Mouse (Mus musculus) limb, embryonic 12.5 days (tissue): ENCODE results near the gene Rasgrp3. TPM values are rescaled to one million over a fixed set of nuclear protein-coding genes. Genes with fewer than 3 reads are reported as not detected.

Source experiments
- ATAC-seq: fragments of 200-750 bp; cut with Nextera tagmentation; 2 replicates; pipeline ENCODE4 v1.8.0; 2017; ENCODE audit warnings: low read depth, moderate TSS enrichment; ENCODE audit not compliant: insufficient number of reproducible peaks, insufficient read depth, low FRiP score, low TSS enrichment
- H3K27ac ChIP-seq: fragments of 300-500 bp; sonication (generic); 2 replicates; pipeline ENCODE4 v1.5.1; 2016; ENCODE audit warnings: mild to moderate bottlenecking, moderate library complexity
- H3K27me3 ChIP-seq: fragments of 300-500 bp; sonication (generic); 2 replicates; pipeline ENCODE4 v1.6.1; 2016; ENCODE audit warnings: mild to moderate bottlenecking, moderate library complexity
- H3K36me3 ChIP-seq: fragments of 300-500 bp; sonication (generic); 2 replicates; pipeline ENCODE4 v1.6.1; 2016; ENCODE audit warnings: mild to moderate bottlenecking, moderate library complexity
- H3K4me1 ChIP-seq: fragments of 300-500 bp; sonication (generic); replicated peaks from 2 replicates; pipeline ENCODE4 v1.6.1; 2016
- H3K4me2 ChIP-seq: fragments of 300-500 bp; sonication (generic); 2 replicates; pipeline ENCODE4 v1.6.1; 2016; ENCODE audit warnings: mild to moderate bottlenecking, moderate library complexity
- H3K4me3 ChIP-seq: fragments of 300-500 bp; sonication (generic); replicated peaks from 2 replicates; pipeline ENCODE4 v1.5.1; 2016; ENCODE audit warnings: mild to moderate bottlenecking
- H3K9ac ChIP-seq: fragments of 300-500 bp; sonication (generic); replicated peaks from 2 replicates; pipeline ENCODE4 v1.6.1; 2016; ENCODE audit warnings: mild to moderate bottlenecking, moderate library complexity
- H3K9me3 ChIP-seq: fragments of 300-500 bp; sonication (generic); 2 replicates; pipeline ENCODE4 v1.6.1; 2016; ENCODE audit warnings: mild to moderate bottlenecking, moderate library complexity
- WGBS: fragments of 180-500 bp; shearing (Covaris S2); methylation state at CpG from one replicate; pipeline ENCODE4 v1.1.7; 2016; 5-methylcytosine and 5-hydroxymethylcytosine counted together
- polyA plus RNA-seq: library from polyadenylated mRNA; unstranded; fragments of >200 nt; fragmentation: Nextera tagmentation; extraction: Ambion mirVana; gene quantifications from 2 replicates; pipeline ENCODE4 v1.2.1, GENCODE M21; 2016

Gene Rasgrp3
- polyA plus RNA-seq, 1 experiment from 2014 or later: 6.4 TPM

DNA sequence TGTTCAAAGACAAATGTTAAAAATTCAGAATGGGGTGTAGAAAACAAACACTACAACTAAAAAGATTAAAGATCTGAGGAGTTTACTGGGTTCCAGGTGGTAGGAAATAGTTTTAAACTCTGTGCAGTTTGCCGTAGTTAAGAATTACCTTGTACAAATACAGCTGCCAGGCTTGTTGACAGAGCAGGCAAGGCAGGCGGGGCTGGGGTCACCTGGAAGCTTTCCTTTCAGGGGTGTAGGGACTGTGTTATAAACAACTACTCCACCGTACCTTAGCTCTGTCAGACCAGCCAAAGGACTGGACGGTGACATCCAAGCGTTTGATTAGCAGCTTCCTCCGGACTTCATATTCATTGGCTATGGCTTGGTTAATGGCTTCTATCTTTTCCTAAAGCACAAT is 103.4 kb downstream of the Rasgrp3 start:
- H3K27ac ChIP-seq: no peak overlapping the region
- H3K36me3 ChIP-seq: peaks cover 51% of the 10 kb centered on the region
- no peak overlapping the region for H3K4me3 ChIP-seq
- no peak for ATAC-seq
- no peak overlapping the region for H3K4me2 ChIP-seq
- H3K9ac ChIP-seq: no peak overlapping the region
- no peaks in the 10 kb centered on the region for H3K9me3 ChIP-seq
- no peaks in the 10 kb centered on the region for H3K4me1 ChIP-seq
- WGBS: 89% methylated on average over 6 of the region's 6 CpGs
- no peaks in the 10 kb centered on the region for H3K27me3 ChIP-seq

DNA sequence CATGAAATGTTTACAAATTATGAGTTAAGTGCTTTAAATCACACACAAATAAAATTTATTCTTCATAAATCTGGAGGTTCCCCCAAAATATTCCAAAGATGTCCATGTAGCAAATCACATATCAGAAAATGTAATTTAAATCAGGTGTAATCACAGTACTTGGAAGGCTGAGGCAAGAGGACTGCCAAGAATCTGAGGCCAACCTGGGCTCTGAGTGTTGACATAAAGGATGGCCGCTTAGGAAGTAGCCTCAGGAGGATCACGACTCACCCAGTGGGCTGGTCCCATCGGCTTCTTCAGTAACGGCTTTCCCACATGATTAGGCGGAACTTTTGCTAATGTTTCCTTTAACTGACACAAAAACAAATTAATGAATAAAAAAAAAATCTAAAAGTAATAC is 104.1 kb downstream of the Rasgrp3 start:
- WGBS: 91% methylated on average over 5 of the region's 5 CpGs

DNA sequence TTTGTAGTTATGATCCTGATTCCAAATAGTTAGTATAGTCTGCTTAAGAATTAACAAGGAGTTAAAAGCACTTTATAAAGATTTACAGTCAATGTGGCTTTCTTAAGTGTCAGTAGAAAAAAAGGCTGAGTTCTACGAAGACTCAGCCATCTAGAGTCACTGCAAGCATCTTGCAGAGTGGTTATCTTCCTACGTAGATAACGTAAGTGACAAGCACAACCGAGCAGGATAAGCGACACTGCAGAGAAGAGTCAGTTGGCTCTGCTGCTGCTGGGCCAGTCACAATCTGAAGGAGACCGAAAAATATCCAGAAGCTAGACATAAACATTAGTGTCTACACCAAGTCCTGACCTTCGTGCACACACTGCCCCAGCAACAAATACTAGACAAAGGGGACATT is 107.7 kb downstream of the Rasgrp3 start:
- no peaks in the 10 kb centered on the region for H3K27me3 ChIP-seq
- no peak overlapping the region for H3K27ac ChIP-seq
- no peak overlapping the region for H3K9ac ChIP-seq
- H3K4me1 ChIP-seq: no peaks in the 10 kb centered on the region
- H3K36me3 ChIP-seq: peaks cover 63% of the 10 kb centered on the region
- WGBS: 93% methylated on average over 7 of the region's 7 CpGs
- H3K9me3 ChIP-seq: no peaks in the 10 kb centered on the region
- H3K4me2 ChIP-seq: no peak overlapping the region
- H3K4me3 ChIP-seq: no peak overlapping the region
- ATAC-seq: no peak

More for the DNA sequence above, 104.1 kb downstream of the Rasgrp3 start:
- Histone ChIP-seq H3K27me3 (no peaks in the 10 kb centered on the region), H3K4me1 (no peaks in the 10 kb centered on the region), H3K27ac (no peak overlapping the region), H3K9ac (no peak overlapping the region), H3K36me3 (peaks cover 58% of the 10 kb centered on the region), H3K4me3 (no peak overlapping the region), H3K4me2 (no peak overlapping the region), H3K9me3 (no peaks in the 10 kb centered on the region)
- ATAC-seq: no peak

DNA sequence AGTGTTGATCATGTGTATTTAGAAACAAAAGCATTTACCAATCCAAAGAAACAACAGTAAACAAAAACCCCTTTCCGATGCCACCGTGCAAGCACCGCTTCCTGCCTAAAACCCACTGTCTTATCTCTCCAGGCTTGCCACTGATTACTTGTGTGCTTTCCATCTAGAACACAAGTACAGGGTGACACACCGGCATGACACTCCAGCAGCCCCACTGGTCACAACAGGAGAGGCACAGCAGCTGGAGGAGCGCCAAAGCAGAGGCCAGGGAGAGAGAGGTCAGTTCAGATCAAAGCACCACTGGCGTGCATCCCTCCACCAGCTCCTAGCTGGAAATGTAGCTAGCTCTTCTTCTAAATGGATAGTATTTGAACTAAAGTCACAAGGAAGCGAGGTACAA is 108.6 kb downstream of the Rasgrp3 start:
- peaks cover 55% of the 10 kb centered on the region for H3K36me3 ChIP-seq

DNA sequence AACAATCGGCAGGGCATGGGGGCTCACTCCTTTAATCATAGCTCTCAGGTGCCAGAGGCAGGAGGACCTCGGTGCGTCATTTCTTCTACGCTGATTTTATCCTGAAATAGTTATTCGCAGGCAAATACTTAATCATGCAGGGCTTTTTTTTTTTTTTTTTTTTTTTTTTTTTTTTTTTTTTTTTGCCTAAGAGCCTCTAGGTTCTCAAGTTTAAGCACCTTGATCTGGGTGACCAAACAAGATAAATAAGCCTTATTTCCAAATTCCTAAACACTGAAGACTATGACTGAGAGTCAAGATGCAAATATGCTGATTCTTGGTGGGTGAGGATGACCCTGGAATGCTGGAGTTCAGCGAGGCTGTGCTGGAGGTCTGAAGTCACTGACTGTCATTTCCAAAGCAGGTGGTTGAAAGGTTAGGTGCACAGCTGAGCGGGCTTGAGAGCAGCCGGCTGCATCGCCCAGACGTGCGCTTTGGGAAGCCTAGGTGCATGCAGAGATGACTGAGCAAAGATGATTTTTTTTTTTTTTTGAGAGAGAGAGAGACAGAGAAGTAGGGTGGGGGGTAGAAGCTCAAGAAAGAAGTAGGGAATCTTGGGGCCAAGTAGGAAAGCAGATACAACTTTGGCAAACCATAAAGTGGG is 115.2 kb downstream of the Rasgrp3 start:
- Histone ChIP-seq H3K27me3 (no peaks in the 10 kb centered on the region), H3K4me1 (peaks cover 4% of the 10 kb centered on the region; the same call in 1 of the 2 replicates), H3K4me3 (peak overlapping the region; percentile 81), H3K27ac (no peak overlapping the region), H3K36me3 (peaks cover 15% of the 10 kb centered on the region; the same call in 1 of the 2 replicates), H3K4me2 (peak overlapping the region; percentile 78), H3K9me3 (no peaks in the 10 kb centered on the region), H3K9ac (peak overlapping the region; percentile 71)
- no peak for ATAC-seq
- 42% methylated on average over 11 of the region's 11 CpGs for WGBS

More for the DNA sequence above, 108.6 kb downstream of the Rasgrp3 start:
- Histone ChIP-seq H3K9ac (no peak overlapping the region), H3K27me3 (no peaks in the 10 kb centered on the region), H3K4me2 (no peak overlapping the region), H3K27ac (no peak overlapping the region), H3K9me3 (no peaks in the 10 kb centered on the region), H3K4me1 (no peaks in the 10 kb centered on the region), H3K4me3 (no peak overlapping the region)
- no peak for ATAC-seq
- WGBS: 85% methylated on average over 7 of the region's 7 CpGs

DNA sequence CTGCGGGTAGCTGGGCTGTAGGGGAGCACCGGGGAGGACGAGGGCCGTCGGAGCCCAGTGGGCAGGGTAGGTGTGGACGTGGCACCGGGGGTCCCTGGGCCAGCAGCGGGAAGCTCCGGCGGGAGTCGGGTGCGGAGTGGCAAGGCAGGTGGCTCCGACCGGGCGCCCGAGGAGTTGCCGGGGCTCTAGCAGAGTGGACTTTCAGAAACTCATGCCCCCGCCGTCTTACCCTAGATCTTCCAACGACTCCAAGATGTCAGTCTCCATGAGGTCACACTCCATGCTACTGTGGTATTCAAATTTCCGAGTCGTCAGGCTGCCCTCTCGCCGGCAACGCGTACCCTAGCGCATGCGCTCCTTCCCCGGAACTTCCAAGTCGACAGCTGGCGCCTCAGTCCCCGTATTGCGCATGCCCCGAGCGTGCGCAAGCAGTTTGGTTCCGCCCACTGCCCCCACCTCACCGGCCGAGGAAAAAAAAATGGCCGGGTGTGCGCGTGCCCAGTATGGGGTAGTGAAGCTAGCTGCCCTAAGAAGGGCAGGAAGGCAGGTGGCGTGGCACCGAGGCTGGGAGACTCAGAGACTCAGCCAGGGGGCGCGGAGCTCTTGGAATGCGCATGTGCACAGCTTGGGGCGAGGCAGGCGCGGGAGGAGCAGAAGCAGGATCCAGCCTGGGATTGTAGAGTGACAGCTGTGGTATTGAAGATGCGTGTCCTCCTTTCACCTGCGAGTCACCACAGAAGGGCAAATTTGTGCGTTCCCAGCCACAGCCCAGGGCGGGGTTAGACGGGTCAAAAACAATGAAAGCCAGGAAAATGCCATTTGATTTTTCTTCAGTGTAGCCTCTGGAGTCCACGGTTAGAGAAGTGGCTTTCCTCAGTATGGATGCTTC is 116.1 kb downstream of the Rasgrp3 start, which contains the start of gene Fam98a:
TSS of gene Fam98a (minus strand) at position 435 of the 889 bp plus-strand sequence.
- Histone ChIP-seq H3K4me2 (peak within 1 kb of the TSS; percentile 78), H3K27ac (no peak within 1 kb of the TSS), H3K4me3 (peak within 1 kb of the TSS; percentile 81), H3K4me1 (peaks cover 4% of the 10 kb centered on the region; the same call in 1 of the 2 replicates), H3K9me3 (no peaks in the 10 kb centered on the region), H3K9ac (peak within 1 kb of the TSS; percentile 71), H3K27me3 (no peaks in the 10 kb centered on the region), H3K36me3 (peaks cover 8% of the 10 kb centered on the region; the same call in 1 of the 2 replicates)
- under 1% methylated on average over 56 of the region's 56 CpGs for WGBS
- peak; percentile 99 for ATAC-seq

DNA sequence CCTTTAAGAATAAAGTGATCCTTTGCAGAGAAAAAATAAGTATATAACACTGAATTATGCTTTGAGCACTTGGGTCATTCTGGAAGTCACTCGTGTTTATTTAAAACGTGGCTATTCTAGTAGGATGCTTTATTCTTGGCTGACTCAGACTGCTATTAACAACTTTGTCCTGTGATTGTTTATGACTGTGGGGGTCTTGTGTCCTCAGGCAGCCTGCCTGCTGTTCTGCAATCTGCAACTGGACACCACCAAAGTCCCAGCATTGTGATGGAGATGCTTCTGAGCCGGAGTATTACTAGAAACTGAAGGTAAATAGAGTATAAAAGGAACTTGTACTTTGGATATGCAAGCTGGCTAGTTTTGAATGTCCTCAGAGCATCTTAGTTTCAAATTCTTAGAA is 121.3 kb downstream of the Rasgrp3 start:
- no peak overlapping the region for H3K9ac ChIP-seq
- no peak overlapping the region for H3K4me2 ChIP-seq
- WGBS: 39% methylated on average over 3 of the region's 3 CpGs
- no peaks in the 10 kb centered on the region for H3K27me3 ChIP-seq
- no peaks in the 10 kb centered on the region for H3K9me3 ChIP-seq
- H3K4me1 ChIP-seq: no peaks in the 10 kb centered on the region
- H3K4me3 ChIP-seq: no peak overlapping the region
- H3K27ac ChIP-seq: no peak overlapping the region
- no peaks in the 10 kb centered on the region for H3K36me3 ChIP-seq
- ATAC-seq: no peak

DNA sequence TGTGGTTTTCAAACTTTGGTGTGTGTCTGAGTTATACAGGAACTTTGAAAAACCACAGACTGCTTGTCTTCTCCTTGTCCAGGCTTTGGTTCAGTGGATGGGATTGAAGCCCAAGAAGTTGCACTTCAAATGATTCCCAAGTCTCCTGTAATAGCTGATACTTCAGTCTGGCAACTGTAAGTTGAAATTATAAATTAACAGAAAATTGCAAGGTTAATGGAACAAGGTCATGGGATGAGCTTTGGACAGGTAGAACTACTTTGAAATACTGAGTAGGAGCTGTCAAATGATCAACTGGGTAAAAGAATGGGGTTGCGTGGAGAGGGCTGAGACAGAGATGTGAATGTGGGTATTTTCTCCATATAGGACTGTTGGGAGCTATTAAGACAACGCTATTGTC is 122.3 kb downstream of the Rasgrp3 start:
- Histone ChIP-seq H3K4me1 (no peaks in the 10 kb centered on the region), H3K27ac (no peak overlapping the region), H3K9ac (no peak overlapping the region), H3K9me3 (no peaks in the 10 kb centered on the region), H3K4me3 (no peak overlapping the region), H3K4me2 (no peak overlapping the region), H3K27me3 (no peaks in the 10 kb centered on the region), H3K36me3 (no peaks in the 10 kb centered on the region)
- 95% methylated on average over 2 of the region's 2 CpGs for WGBS
- no peak for ATAC-seq

GRCm38 (mm10) chr17:75575608-75576007 is 139.9 kb downstream of the Rasgrp3 start:
- H3K27ac ChIP-seq: no peak overlapping the region
- H3K27me3 ChIP-seq: no peaks in the 10 kb centered on the region
- ATAC-seq: no peak
- no peaks in the 10 kb centered on the region for H3K9me3 ChIP-seq
- no peaks in the 10 kb centered on the region for H3K4me1 ChIP-seq
- H3K4me3 ChIP-seq: no peak overlapping the region
- no peak overlapping the region for H3K9ac ChIP-seq
- no peaks in the 10 kb centered on the region for H3K36me3 ChIP-seq
- no peak overlapping the region for H3K4me2 ChIP-seq
- 50% methylated on average over 7 of the region's 7 CpGs for WGBS
